Mouse (Mus musculus): ENCODE data around the gene Ctdspl. TPM values are rescaled to one million over a fixed set of nuclear protein-coding genes. Genes with fewer than 3 reads are reported as not detected.

The Ctdspl gene
- polyA plus RNA-seq, 1 experiment from 2014 or later: 21.9 TPM

- no peak overlapping the region for H3K4me2 ChIP-seq (ENCODE audit: low read length)
- H3K9ac ChIP-seq (ENCODE audit: low read depth, low read length): no peak overlapping the region
- DNase-seq (ENCODE audit: low spot score) (no peak), ATAC-seq (replicated peaks; ENCODE audit: low FRiP score, low read depth) (no peak)
- no peaks in the 10 kb centered on the region; the same call in 1 of the 2 replicates for H3K4me1 ChIP-seq (replicated peaks; ENCODE audit: insufficient read depth, low read length)
- no peaks in the 10 kb centered on the region for H3K9me3 ChIP-seq (replicated peaks; ENCODE audit: low read length)
- no peaks in the 10 kb centered on the region for H3K27me3 ChIP-seq (ENCODE audit: insufficient read depth, low read length)
- no peak overlapping the region for H3K27ac ChIP-seq
- no peak overlapping the region for H3K4me3 ChIP-seq (replicated peaks; ENCODE audit: low read depth, low read length)
- no peak for TF ChIP-seq CTCF (IDR thresholded peaks at IDR 0.05; ENCODE audit: low read depth)
- 37% methylated on average over 4 of the region's 4 CpGs for WGBS
- H3K36me3 ChIP-seq (ENCODE audit: insufficient read depth, low read length): no peaks in the 10 kb centered on the region
Measured at GRCm38 (mm10) chr9:118949654-118950053, 23.4 kb downstream of the Ctdspl start.

GRCm38 (mm10) chr9:118950061-118950460 is 23.8 kb downstream of the Ctdspl start:
- Histone ChIP-seq H3K4me2 (ENCODE audit: low read length) (no peak overlapping the region), H3K36me3 (ENCODE audit: insufficient read depth, low read length) (no peaks in the 10 kb centered on the region), H3K27me3 (ENCODE audit: insufficient read depth, low read length) (no peaks in the 10 kb centered on the region), H3K9ac (ENCODE audit: low read depth, low read length) (no peak overlapping the region), H3K9me3 (replicated peaks; ENCODE audit: low read length) (no peaks in the 10 kb centered on the region), H3K4me1 (replicated peaks; ENCODE audit: insufficient read depth, low read length) (no peaks in the 10 kb centered on the region; the same call in 1 of the 2 replicates), H3K4me3 (replicated peaks; ENCODE audit: low read depth, low read length) (no peak overlapping the region), H3K27ac (no peak overlapping the region)
- no peak for TF ChIP-seq CTCF (IDR thresholded peaks at IDR 0.05; ENCODE audit: low read depth)
- WGBS: 57% methylated on average over 10 of the region's 10 CpGs
- ATAC-seq (replicated peaks; ENCODE audit: low FRiP score, low read depth) (no peak), DNase-seq (ENCODE audit: low spot score) (no peak)

GRCm38 (mm10) chr9:118950751-118951150 is 24.5 kb downstream of the Ctdspl start:
- H3K36me3 ChIP-seq (ENCODE audit: insufficient read depth, low read length): no peaks in the 10 kb centered on the region
- H3K9ac ChIP-seq (ENCODE audit: low read depth, low read length): no peak overlapping the region
- no peaks in the 10 kb centered on the region; the same call in 1 of the 2 replicates for H3K4me1 ChIP-seq (replicated peaks; ENCODE audit: insufficient read depth, low read length)
- no peak overlapping the region for H3K4me2 ChIP-seq (ENCODE audit: low read length)
- H3K27me3 ChIP-seq (ENCODE audit: insufficient read depth, low read length): no peaks in the 10 kb centered on the region
- ATAC-seq (replicated peaks; ENCODE audit: low FRiP score, low read depth): no peak
- no peaks in the 10 kb centered on the region for H3K9me3 ChIP-seq (replicated peaks; ENCODE audit: low read length)
- H3K27ac ChIP-seq: no peak overlapping the region
- no peak for TF ChIP-seq CTCF (IDR thresholded peaks at IDR 0.05; ENCODE audit: low read depth)
- no peak overlapping the region for H3K4me3 ChIP-seq (replicated peaks; ENCODE audit: low read depth, low read length)
- WGBS: 53% methylated on average over 2 of the region's 2 CpGs
- DNase-seq (ENCODE audit: low spot score): no peak

- WGBS: 91% methylated on average over 7 of the region's 7 CpGs
- ATAC-seq (replicated peaks; ENCODE audit: low FRiP score, low read depth) (no peak), DNase-seq (ENCODE audit: low spot score) (no peak)
- TF ChIP-seq CTCF (IDR thresholded peaks at IDR 0.05; ENCODE audit: low read depth): no peak
- H3K36me3 ChIP-seq (ENCODE audit: insufficient read depth, low read length): no peaks in the 10 kb centered on the region
- no peak overlapping the region for H3K4me2 ChIP-seq (ENCODE audit: low read length)
- H3K9me3 ChIP-seq (replicated peaks; ENCODE audit: low read length): no peaks in the 10 kb centered on the region
- H3K27me3 ChIP-seq (ENCODE audit: insufficient read depth, low read length): no peaks in the 10 kb centered on the region
- H3K27ac ChIP-seq: no peak overlapping the region
- no peak overlapping the region for H3K9ac ChIP-seq (ENCODE audit: low read depth, low read length)
- H3K4me1 ChIP-seq (replicated peaks; ENCODE audit: insufficient read depth, low read length): no peaks in the 10 kb centered on the region; the same call in 1 of the 2 replicates
- no peak overlapping the region for H3K4me3 ChIP-seq (replicated peaks; ENCODE audit: low read depth, low read length)
Measured at GRCm38 (mm10) chr9:118951381-118951780, 25.1 kb downstream of the Ctdspl start.

DNA sequence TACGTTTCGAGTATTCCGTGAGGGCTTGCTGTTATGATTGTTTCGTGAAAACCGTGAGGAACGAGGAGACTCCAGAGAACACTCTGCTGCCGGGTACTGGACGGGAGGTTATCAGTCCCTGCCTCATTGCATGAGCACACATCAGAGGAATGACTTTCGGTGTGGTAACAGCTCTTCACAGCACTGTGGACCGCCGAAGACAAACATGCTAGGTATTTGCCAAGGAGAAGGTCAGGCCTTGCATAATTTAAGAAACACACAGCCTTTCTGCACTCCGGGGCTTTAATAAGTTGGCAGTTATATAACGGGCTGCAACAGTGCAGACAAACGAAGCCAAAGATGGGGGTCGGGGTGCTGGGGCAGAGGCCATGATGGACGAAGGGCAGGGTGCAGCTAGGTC is 25.9 kb downstream of the Ctdspl start:
- Histone ChIP-seq H3K36me3 (ENCODE audit: insufficient read depth, low read length) (no peaks in the 10 kb centered on the region), H3K9ac (ENCODE audit: low read depth, low read length) (no peak overlapping the region), H3K4me2 (ENCODE audit: low read length) (no peak overlapping the region), H3K27ac (no peak overlapping the region), H3K4me3 (replicated peaks; ENCODE audit: low read depth, low read length) (no peak overlapping the region), H3K9me3 (replicated peaks; ENCODE audit: low read length) (no peaks in the 10 kb centered on the region), H3K4me1 (replicated peaks; ENCODE audit: insufficient read depth, low read length) (no peaks in the 10 kb centered on the region; the same call in 1 of the 2 replicates), H3K27me3 (ENCODE audit: insufficient read depth, low read length) (no peaks in the 10 kb centered on the region)
- DNase-seq (ENCODE audit: low spot score) (no peak), ATAC-seq (replicated peaks; ENCODE audit: low FRiP score, low read depth) (no peak)
- no peak for TF ChIP-seq CTCF (IDR thresholded peaks at IDR 0.05; ENCODE audit: low read depth)
- 80% methylated on average over 16 of the region's 16 CpGs for WGBS

- H3K27me3 ChIP-seq (ENCODE audit: insufficient read depth, low read length): no peaks in the 10 kb centered on the region
- no peaks in the 10 kb centered on the region for H3K36me3 ChIP-seq (ENCODE audit: insufficient read depth, low read length)
- H3K9ac ChIP-seq (ENCODE audit: low read depth, low read length): no peak overlapping the region
- no peak for TF ChIP-seq CTCF (IDR thresholded peaks at IDR 0.05; ENCODE audit: low read depth)
- H3K4me1 ChIP-seq (replicated peaks; ENCODE audit: insufficient read depth, low read length): no peaks in the 10 kb centered on the region; the same call in 1 of the 2 replicates
- H3K9me3 ChIP-seq (replicated peaks; ENCODE audit: low read length): no peaks in the 10 kb centered on the region
- WGBS: 91% methylated on average over 16 of the region's 16 CpGs
- H3K4me3 ChIP-seq (replicated peaks; ENCODE audit: low read depth, low read length): no peak overlapping the region
- ATAC-seq (replicated peaks; ENCODE audit: low FRiP score, low read depth) (no peak), DNase-seq (ENCODE audit: low spot score) (no peak)
- H3K27ac ChIP-seq: no peak overlapping the region
- no peak overlapping the region for H3K4me2 ChIP-seq (ENCODE audit: low read length)
Measured at GRCm38 (mm10) chr9:118953465-118954194, 27.4 kb downstream of the Ctdspl start.
